Mouse (Mus musculus) large intestine, adult 2 months (tissue): ENCODE data around the gene Gm20388. TPM values are rescaled to one million over a fixed set of nuclear protein-coding genes. Genes with fewer than 3 reads are reported as not detected.

Experiments used
- DNase-seq: peaks from one replicate; pipeline ENCODE4 v3.0.0-alpha.2; 2012; ENCODE audit warnings: low read depth, low spot score
- WGBS: fragments of 180-500 bp; shearing (Covaris S2); methylation state at CpG from one replicate; pipeline ENCODE4 v1.1.7; 2018; 5-methylcytosine and 5-hydroxymethylcytosine counted together
- polyA plus RNA-seq: library from polyadenylated mRNA; depleted of rRNA; stranded (reverse); fragments of >200 nt; gene quantifications from 2 replicates; pipeline ENCODE4 v1.2.3, GENCODE M21; 2012

Gene Gm20388
- polyA plus RNA-seq, 1 experiment: 31.5 TPM

DNA sequence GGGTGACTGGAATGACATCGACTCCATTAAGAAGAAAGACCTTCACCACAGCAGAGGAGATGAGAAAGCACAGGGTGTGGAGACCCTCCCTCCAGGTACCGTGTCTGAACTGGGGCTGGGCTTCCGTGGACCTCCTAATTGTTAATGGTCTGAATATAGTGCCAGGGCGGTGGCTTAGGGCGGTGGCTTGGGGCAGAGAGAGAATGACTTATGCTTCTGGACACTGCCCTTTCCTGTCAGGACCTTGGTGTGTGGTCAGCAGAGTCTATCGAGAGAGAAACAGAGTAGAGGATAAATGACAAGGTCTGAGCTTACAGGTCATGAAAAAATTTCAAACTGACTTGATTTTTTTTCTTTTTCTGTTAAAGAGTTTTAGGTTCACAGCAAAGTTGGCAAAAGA is 4384.7 kb downstream of the Gm20388 start:
- no peak for DNase-seq
- 81% methylated on average over 6 of the region's 6 CpGs for WGBS

- WGBS: 77% methylated on average over 4 of the region's 4 CpGs
- no peak for DNase-seq
Observed at GRCm38 (mm10) chr8:124301512-124301911, 4390.9 kb downstream of the Gm20388 start.

- DNase-seq: no peak
- 82% methylated on average over 7 of the region's 7 CpGs for WGBS
Observed at GRCm38 (mm10) chr8:124301935-124302555, 4391.4 kb downstream of the Gm20388 start.

- DNase-seq: no peak
- 87% methylated on average over 15 of the region's 15 CpGs for WGBS
Observed at GRCm38 (mm10) chr8:124303211-124303902, 4392.7 kb downstream of the Gm20388 start.

DNA sequence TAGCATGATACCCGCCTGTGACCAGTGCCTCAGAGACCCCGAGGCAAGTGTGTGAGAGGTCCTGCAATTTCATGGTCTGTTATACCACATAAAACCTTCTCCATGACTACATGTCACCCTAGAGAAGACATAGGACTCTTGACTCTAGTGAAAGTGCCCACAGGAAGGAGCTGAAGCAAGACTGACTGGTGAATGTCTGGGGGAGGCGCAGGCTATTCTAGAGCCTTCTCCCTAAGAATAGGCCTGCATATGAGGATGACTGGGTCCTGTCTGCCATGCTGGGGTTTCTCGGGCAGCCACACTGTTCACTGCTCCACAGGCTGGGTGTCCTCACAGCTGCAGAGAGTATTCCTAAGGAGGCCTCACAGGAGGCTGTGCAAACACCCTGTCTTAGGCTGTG is 4393.5 kb downstream of the Gm20388 start:
- no peak for DNase-seq
- 93% methylated on average over 4 of the region's 4 CpGs for WGBS

- DNase-seq: no peak
- 65% methylated on average over 7 of the region's 7 CpGs for WGBS
Observed at GRCm38 (mm10) chr8:124306574-124306973, 4395.9 kb downstream of the Gm20388 start.

- WGBS: 87% methylated on average over 10 of the region's 10 CpGs
- DNase-seq: no peak
Observed at GRCm38 (mm10) chr8:124307700-124308099, 4397.1 kb downstream of the Gm20388 start.

DNA sequence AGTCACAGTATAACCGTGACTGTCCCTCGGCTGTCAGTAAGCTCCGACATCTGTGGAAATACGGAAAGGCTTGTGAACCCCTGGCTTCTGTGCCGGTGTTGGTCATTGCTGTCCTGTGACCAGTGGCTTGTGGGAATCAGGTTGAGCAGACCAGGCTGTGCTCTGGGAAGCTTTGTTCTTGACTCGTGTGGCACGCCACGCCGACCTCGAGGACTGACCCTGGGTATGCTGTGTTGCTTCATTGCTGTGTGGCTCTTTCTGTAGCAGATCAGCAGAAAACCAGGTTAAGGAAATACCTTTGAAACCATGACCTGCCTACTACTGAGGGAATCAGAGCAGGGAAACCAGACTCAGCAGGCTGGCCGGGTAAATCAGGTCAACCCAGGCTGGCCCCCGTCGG is 4399.9 kb downstream of the Gm20388 start:
- DNase-seq: no peak
- 95% methylated on average over 13 of the region's 13 CpGs for WGBS

GRCm38 (mm10) chr8:124311111-124311510 is 4400.5 kb downstream of the Gm20388 start:
- WGBS: 90% methylated on average over 6 of the region's 6 CpGs
- DNase-seq: no peak

- no peak for DNase-seq
- 92% methylated on average over 17 of the region's 17 CpGs for WGBS
Observed at GRCm38 (mm10) chr8:124311723-124312122, 4401.1 kb downstream of the Gm20388 start.

GRCm38 (mm10) chr8:124312228-124312627 is 4401.6 kb downstream of the Gm20388 start:
- no peak for DNase-seq
- WGBS: 92% methylated on average over 10 of the region's 10 CpGs

DNA sequence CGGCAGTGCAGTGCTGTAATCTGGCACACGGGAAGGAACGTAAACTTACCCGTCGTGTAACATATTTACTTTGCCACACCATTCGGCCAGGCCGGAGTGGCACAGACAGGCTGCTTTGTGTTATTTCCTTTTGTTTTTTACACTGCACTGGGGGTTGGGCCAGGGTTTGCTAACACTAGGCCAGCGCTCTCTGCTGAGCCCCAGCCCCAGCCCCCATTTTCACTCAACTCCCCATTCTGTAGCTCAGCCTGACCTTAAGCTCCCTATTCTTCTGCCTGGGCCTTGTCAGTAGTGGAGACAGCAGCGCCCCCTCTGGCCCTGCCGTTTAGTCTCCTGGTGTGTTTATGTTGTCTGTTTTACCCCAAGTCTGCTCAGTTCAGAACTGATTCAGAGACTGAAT is 4404.2 kb downstream of the Gm20388 start:
- DNase-seq: no peak
- 40% methylated on average over 10 of the region's 10 CpGs for WGBS

DNA sequence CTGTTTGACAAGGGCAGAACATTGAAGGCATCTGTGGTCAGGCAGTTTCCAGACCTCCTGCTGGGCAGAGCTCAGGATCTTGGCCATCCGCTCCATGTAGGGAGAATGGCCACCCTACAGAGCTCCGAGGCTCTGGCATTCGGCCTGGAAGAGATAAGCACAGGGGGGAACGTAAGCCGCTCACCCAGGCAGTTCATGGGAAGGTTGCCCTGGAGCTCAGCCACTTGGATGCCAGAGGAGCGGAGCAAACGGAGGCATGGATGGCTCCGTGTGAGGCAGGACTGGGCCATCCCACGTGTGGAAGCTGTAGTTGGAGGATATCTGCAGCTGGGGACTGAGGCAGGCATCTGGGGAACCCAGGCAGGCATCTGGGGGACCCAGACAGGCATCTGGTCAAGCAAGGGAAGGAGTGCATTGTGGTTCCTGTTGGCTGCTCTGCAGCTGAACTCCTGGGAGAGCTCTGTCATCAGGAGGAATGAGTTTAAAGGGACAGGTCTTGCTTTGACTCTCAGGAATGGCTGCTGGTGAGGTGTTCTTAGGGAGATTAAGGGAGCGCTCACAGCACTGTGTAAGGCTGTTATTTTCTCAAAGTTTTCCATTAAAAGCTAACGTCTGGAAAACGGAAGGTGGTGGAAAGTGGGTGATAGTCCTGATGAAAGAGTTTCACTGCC is 4406.0 kb downstream of the Gm20388 start:
- 72% methylated on average over 12 of the region's 12 CpGs for WGBS
- DNase-seq: no peak

- no peak for DNase-seq
- 61% methylated on average over 8 of the region's 8 CpGs for WGBS
Observed at GRCm38 (mm10) chr8:124317191-124317682, 4406.6 kb downstream of the Gm20388 start.

DNA sequence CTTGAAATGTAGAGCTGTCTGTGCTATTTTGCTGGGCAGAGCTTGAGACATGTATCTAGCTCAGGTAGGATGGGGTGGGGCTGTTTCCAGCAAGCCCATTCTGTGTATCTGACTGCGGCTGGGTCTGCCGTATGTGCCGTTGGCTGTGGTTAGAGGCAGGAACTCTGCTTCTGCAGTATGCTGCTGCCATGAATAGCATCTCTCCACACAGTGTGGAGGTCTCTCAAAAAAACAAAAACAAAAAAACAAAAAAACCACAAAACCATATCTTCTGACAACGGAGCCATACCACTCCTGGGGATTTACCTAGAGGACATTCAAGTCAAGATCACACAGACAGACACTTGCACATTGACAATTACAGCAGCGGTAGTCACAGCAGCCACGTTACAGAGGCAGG is 4407.2 kb downstream of the Gm20388 start:
- DNase-seq: no peak
- 85% methylated on average over 6 of the region's 6 CpGs for WGBS

DNA sequence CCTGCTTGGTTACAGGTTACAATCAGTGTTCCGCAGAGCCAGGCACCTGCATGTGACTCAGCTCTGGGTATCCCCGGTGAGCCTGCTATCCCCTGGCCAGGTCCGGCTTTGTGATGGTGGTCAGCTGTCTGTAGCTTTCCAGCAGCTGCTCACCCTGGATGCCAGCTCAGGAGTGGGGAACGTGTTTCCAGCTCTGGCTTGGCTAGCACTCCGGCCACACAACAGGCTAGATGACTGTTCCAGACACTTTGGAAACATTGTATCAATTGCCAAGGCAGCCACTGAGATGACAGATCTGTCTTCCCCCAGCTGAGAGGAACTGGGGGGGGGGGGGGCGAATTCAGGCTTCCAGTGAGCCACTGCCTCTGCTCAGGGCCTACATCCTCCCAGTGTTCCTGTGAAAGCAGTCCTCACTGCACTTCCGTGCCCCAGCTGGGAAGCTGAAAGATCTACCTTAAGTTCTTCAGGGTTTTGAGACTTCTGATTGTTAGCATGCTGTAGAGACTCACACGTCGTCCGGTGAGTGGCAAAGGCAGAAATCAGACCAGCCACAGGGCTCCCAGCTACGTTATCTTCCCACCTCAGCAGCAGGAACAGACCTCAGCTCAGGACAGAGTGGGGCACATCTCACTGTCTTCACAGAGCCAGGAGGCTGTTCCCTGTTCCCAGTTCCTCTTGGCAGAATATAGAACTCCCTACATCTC is 4408.1 kb downstream of the Gm20388 start:
- DNase-seq: no peak
- WGBS: 70% methylated on average over 11 of the region's 11 CpGs

DNA sequence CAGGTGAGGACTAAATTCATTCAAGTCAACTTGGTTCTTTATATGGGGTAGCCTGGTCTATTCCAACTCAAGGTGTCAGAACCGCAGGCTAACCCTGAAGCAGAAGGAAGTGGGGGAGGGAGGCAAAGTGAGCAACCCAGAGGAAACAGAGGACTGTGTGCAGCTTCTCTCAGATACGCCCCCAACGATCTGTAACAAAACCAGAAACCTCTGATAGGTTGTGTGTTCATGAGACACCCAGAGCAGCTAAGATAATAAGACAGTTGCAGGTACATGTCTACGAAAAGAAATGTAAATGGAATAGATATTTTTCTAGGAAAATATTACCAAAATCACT is 4408.6 kb downstream of the Gm20388 start:
- DNase-seq: no peak
- WGBS: 86% methylated on average over 4 of the region's 4 CpGs

- WGBS: 79% methylated on average over 12 of the region's 12 CpGs
- no peak for DNase-seq
Observed at GRCm38 (mm10) chr8:124321227-124321840, 4410.7 kb downstream of the Gm20388 start.

DNA sequence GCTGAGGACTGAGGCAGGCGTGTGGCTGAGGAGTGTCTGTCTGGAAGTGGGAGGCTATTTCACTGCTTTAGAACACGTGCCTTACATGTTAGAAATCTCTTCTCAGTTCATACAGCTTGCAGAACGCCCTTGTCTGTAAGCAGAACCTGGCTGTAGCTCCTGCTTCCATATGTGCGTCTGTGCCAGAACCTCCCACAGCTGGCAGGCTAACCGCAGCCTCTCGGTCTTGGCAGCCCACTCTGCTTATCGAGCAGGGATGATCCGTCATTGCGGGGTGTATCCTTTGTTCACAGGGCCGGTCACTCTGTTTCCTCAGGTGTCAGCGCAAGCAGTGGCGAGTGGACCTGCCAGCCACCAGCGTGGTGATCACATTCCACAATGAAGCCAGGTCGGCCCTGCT is 4412.7 kb downstream of the Gm20388 start:
- 90% methylated on average over 14 of the region's 14 CpGs for WGBS
- no peak for DNase-seq

GRCm38 (mm10) chr8:124328259-124328658 is 4417.6 kb downstream of the Gm20388 start:
- WGBS: 76% methylated on average over 7 of the region's 7 CpGs
- no peak for DNase-seq
